8 mouse cellular contexts compared by ENCODE assay signal in genomic region chr16:35056306-35056705, GRCm38 (mm10). TPM values are rescaled to one million over a fixed set of nuclear protein-coding genes. Genes with fewer than 3 reads are reported as not detected.
DNase-seq lines count a peak whose midpoint lies in the region; ATAC-seq and TF ChIP-seq lines count a peak whose summit lies in the region.

No protein-coding gene starts in this region.

- H3K9me3 ChIP-seq in midbrain, embryonic 14.5 days (ENCODE audit: control insufficient read depth, low read length), result no peaks in the 10 kb centered on the region

- no peak overlapping the region for H3K27ac ChIP-seq in cerebellum, adult 2 months (ENCODE audit: insufficient read depth, low read length)
- H3K27ac ChIP-seq in midbrain, embryonic 14.5 days (replicated peaks; ENCODE audit: low read depth, low read length), result 0 out of 2 replicates have a peak overlapping the region, but pooled peaks have one; percentile 5

- TF ChIP-seq POLR2A in cerebellum, adult 2 months (IDR thresholded peaks at IDR 0.05; ENCODE audit: borderline replicate concordance, insufficient read depth, low read length), result no peak

- H3K36me3 ChIP-seq in midbrain, embryonic 14.5 days (ENCODE audit: control insufficient read depth, insufficient read depth, low read length), result no peaks in the 10 kb centered on the region

- DNase-seq in cerebellum, adult 2 months, result peak; percentile 15 to 45
- DNase-seq in cerebellum, adult 11-12 months, result no peak
- DNase-seq in ovary, postnatal 14 days (ENCODE audit: low spot score), result peak; percentile 31
- DNase-seq in ovary, adult 18-20 months (ENCODE audit: low spot score), result no peak
- DNase-seq in embryo, embryonic 10.5 days (ENCODE audit: low spot score), result peak; percentile 75
- peak; percentile 71 to 75 for DNase-seq in left cerebral cortex, postnatal 14 days (ENCODE audit: low spot score in 2 of 2)
- DNase-seq in midbrain, embryonic 14.5 days, result peak; percentile 85
- DNase-seq in urinary bladder, postnatal 14 days (ENCODE audit: low spot score), result no peak

- H3K4me2 ChIP-seq in midbrain, embryonic 14.5 days (ENCODE audit: low read length), result no peak overlapping the region

- peak; percentile 22; the same call in 1 of the 2 replicates for TF ChIP-seq CTCF in cerebellum, adult 2 months (IDR thresholded peaks at IDR 0.05; ENCODE audit: borderline replicate concordance, insufficient read depth, low read depth, low read length)

- H3K9ac ChIP-seq in midbrain, embryonic 14.5 days (replicated peaks; ENCODE audit: low read length), result no peak overlapping the region

- 14% methylated on average over 5 of the region's 5 CpGs for WGBS in cerebellum, adult 2 months
- WGBS in midbrain, embryonic 14.5 days, result 25% methylated on average over 5 of the region's 5 CpGs

- no peaks in the 10 kb centered on the region; the same call in 1 of the 2 replicates for H3K4me1 ChIP-seq in cerebellum, adult 2 months (ENCODE audit: control insufficient read depth, insufficient read depth, low read length)
- no peaks in the 10 kb centered on the region for H3K4me1 ChIP-seq in midbrain, embryonic 14.5 days (ENCODE audit: control insufficient read depth, insufficient read depth, low read length)

- ATAC-seq in midbrain, embryonic 14.5 days (ENCODE audit: low FRiP score, low TSS enrichment), result no peak; the same call in 1 of the 2 replicates

- intact Hi-C loops in left cerebral cortex, postnatal 14 days (cut with DNase I), result loop anchor here (5.0 kb wide), 1 partner anchor 216 kb away; no protein-coding TSS in a partner anchor

- no peaks in the 10 kb centered on the region for H3K27me3 ChIP-seq in cerebellum, adult 2 months (ENCODE audit: control insufficient read depth, insufficient read depth, low read length)
- H3K27me3 ChIP-seq in midbrain, embryonic 14.5 days (ENCODE audit: control insufficient read depth, insufficient read depth, low read length), result no peaks in the 10 kb centered on the region

- no peak overlapping the region for H3K4me3 ChIP-seq in cerebellum, adult 2 months (replicated peaks; ENCODE audit: insufficient read depth, low read depth, low read length)
- no peak overlapping the region for H3K4me3 ChIP-seq in midbrain, embryonic 14.5 days (replicated peaks; ENCODE audit: low read depth, low read length)

RNA-seq across cellular contexts. Expression of gene Hacd2, which starts 34.1 kb away (rescaled TPM):
- polyA plus RNA-seq in cerebellum, adult 2 months (2012; rRNA removed), result 33.1 and 37.8 TPM in 2 replicates
- 10 to 100 TPM; 27.6 to 33.0 TPM for total RNA-seq in left cerebral cortex, postnatal 14 days (2021)
- 25.9 and 26.2 TPM in 2 replicates for polyA plus RNA-seq in midbrain, embryonic 14.5 days (2014; fragmentation: Nextera tagmentation; extraction: Ambion mirVana)

Comparison
In these comparisons a context has a peak if more than half of its experiments do, and no peak if none do; other contexts are left out.
1. DNase-seq: peak in cerebellum, adult 2 months (2 of 2), ovary, postnatal 14 days (single experiment), embryo, embryonic 10.5 days (single experiment), left cerebral cortex, postnatal 14 days (2 of 2) and midbrain, embryonic 14.5 days (single experiment); none in cerebellum, adult 11-12 months (single experiment), ovary, adult 18-20 months (single experiment) and urinary bladder, postnatal 14 days (single experiment).